Mouse (Mus musculus): ENCODE results near the gene Rab3d.

- no peak for TF ChIP-seq HCFC1 (IDR thresholded peaks at IDR 0.05; ENCODE audit: borderline replicate concordance, insufficient read depth, low read length)
- no peak for TF ChIP-seq ZNF384 (IDR thresholded peaks at IDR 0.05; ENCODE audit: low read depth, low read length)
- TF ChIP-seq ZC3H11A (IDR thresholded peaks at IDR 0.05; ENCODE audit: borderline replicate concordance, low read depth, low read length), result no peak
Observed at GRCm38 (mm10) chr9:21926784-21927183, 8.8 kb upstream of the Rab3d start.

All from ES-E14 (cell line).